Mouse (Mus musculus): ENCODE data around the gene Ssbp4.

DNA sequence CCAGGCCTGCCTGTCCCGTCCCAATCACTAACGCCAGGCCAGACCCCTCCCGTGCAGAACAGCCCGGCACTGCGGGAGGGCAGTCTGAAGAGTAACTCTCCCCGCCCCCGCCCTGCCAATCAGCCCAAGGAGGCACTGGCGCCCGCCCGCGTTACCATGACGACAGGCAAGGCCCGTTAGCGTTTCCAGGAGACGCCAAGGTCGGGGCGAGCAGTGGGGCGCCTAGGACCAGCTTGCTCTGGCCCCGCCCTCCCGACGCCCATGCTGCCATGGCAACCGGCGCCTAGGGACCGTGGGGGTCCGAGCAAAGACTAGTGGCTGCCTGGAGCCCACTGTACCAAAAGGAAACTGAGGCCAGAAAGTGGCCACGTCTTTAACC lies 7.4 kb downstream of the Ssbp4 start:
- no peak for TF ChIP-seq EP300 (IDR thresholded peaks at IDR 0.05; ENCODE audit: low read depth)
- no peak for TF ChIP-seq CTCF (IDR thresholded peaks at IDR 0.05; ENCODE audit: low read depth)
